Mouse (Mus musculus) G1E (cell line): ENCODE results near the gene Trnt1.

Experiments used
- CTCF ChIP-seq: IDR thresholded peaks from 2 replicates; pipeline ENCODE4 v1.5.1; 2012; ENCODE audit warnings: low read depth, low read length, inconsistent platforms, mixed read lengths
- GATA1 ChIP-seq: IDR thresholded peaks from 2 replicates; pipeline ENCODE4 v1.6.1; 2012; ENCODE audit warnings: borderline replicate concordance, low read length, inconsistent platforms, mixed read lengths

DNA sequence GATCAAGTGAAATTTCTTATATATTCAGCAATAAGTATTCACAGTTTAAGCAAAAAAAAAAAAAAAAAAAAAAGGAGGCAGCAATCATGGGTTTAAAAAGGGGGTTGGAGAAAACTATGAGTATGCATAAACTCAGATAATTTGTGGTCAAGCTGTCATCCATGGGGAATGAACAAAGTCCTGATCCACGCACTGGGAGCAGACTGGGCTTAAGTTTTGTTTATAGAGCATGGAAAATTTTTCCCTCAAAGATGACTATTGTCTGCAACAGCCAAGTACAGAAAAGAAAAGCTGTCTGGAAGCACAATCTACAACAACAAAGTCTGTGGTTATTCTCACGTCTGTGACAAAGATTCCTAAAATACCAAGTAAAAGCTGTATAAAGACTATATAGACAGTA lies 40.2 kb downstream of the Trnt1 start:
- no peak for TF ChIP-seq CTCF
- no peak for TF ChIP-seq GATA1
